ENCODE assay signal across 8 mouse cellular contexts in the genomic region with DNA sequence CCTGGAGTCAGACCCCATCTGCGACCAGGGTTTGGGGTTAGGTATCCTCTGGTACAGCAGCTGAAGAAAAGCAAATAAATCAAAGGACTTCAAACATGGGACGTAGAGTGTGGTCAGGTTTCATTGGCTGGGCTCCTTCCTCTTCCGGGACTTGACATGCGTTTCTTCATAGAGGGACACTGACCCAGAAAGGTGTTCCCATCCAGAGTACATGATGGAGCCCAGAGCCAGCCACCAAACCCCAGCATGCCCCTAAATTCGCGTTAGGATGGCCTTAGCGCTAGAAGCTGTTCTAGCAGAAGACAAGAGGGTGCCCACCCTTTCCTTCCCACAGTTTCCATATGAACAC. TPM values are rescaled to one million over a fixed set of nuclear protein-coding genes. Genes with fewer than 3 reads are reported as not detected.
DNase-seq lines count a peak whose midpoint lies in the region; ATAC-seq and TF ChIP-seq lines count a peak whose summit lies in the region.

No protein-coding gene starts in this region.

- peak overlapping the region; percentile 91 for H3K4me2 ChIP-seq in lung, embryonic 16.5 days (ENCODE audit: low read depth, low read length)
- H3K4me2 ChIP-seq in forebrain, embryonic 11.5 days (ENCODE audit: low read depth, low read length, severe bottlenecking): peak overlapping the region; percentile 99
- peak overlapping the region; percentile 95 for H3K4me2 ChIP-seq in limb, embryonic 14.5 days (replicated peaks; ENCODE audit: low read depth, low read length, severe bottlenecking)

- no peaks in the 10 kb centered on the region for H3K9me3 ChIP-seq in lung, embryonic 16.5 days (ENCODE audit: control insufficient read depth, low read length)
- no peaks in the 10 kb centered on the region for H3K9me3 ChIP-seq in forebrain, embryonic 11.5 days (ENCODE audit: control insufficient read depth, low read length)
- no peaks in the 10 kb centered on the region for H3K9me3 ChIP-seq in limb, embryonic 14.5 days (ENCODE audit: control insufficient read depth, low read length)

- no peak; the same call in 1 of the 2 replicates for ATAC-seq in lung, embryonic 16.5 days (ENCODE audit: low read depth)
- no peak for ATAC-seq in forebrain, embryonic 11.5 days (replicated peaks; ENCODE audit: low FRiP score)
- ATAC-seq in limb, embryonic 14.5 days (ENCODE audit: low FRiP score, low read depth): peak; percentile 25
- peak; percentile 38 for ATAC-seq in neutrophil, adult 5-6 weeks (ENCODE audit: extremely low read depth, insufficient number of reproducible peaks, low FRiP score, poor library complexity, severe bottlenecking)

- no peak overlapping the region for H3K27ac ChIP-seq in lung, embryonic 16.5 days (ENCODE audit: low read length)
- no peak overlapping the region for H3K27ac ChIP-seq in forebrain, embryonic 11.5 days (ENCODE audit: low read depth, low read length)
- H3K27ac ChIP-seq in limb, embryonic 14.5 days (replicated peaks; ENCODE audit: low read depth, low read length): no peak overlapping the region

- WGBS in lung, embryonic 16.5 days: 13% methylated on average over 7 of the region's 7 CpGs
- WGBS in forebrain, embryonic 11.5 days: 17% methylated on average over 7 of the region's 7 CpGs
- 20% methylated on average over 7 of the region's 7 CpGs for WGBS in limb, embryonic 14.5 days

- no peak for DNase-seq in lung, postnatal 4 days
- no peak for DNase-seq in forebrain, embryonic 11.5 days (ENCODE audit: low spot score)
- no peak for DNase-seq in limb, embryonic 14.5 days (ENCODE audit: low spot score)
- no peak for DNase-seq in cerebellum, postnatal 4 days (ENCODE audit: low spot score in 2 of 2)
- no peak for DNase-seq in kidney, adult 9 months
- no peak for DNase-seq in layer of hippocampus, adult 18-20 months (ENCODE audit: low spot score in 2 of 2)

- H3K4me3 ChIP-seq in lung, embryonic 16.5 days (ENCODE audit: low read length): peak overlapping the region; percentile 87
- H3K4me3 ChIP-seq in forebrain, embryonic 11.5 days (ENCODE audit: low read depth, low read length): peak overlapping the region; percentile 61
- peak overlapping the region; percentile 70 for H3K4me3 ChIP-seq in limb, embryonic 14.5 days (replicated peaks; ENCODE audit: low read length)

- peak overlapping the region; percentile 49; the same call in 1 of the 2 replicates for H3K9ac ChIP-seq in lung, embryonic 16.5 days (ENCODE audit: low read length)
- no peak overlapping the region; the same call in 1 of the 2 replicates for H3K9ac ChIP-seq in forebrain, embryonic 11.5 days (ENCODE audit: low read length)
- peak overlapping the region; percentile 36; the same call in 1 of the 2 replicates for H3K9ac ChIP-seq in limb, embryonic 14.5 days (ENCODE audit: low read depth, low read length, severe bottlenecking)

- no peak for TF ChIP-seq POLR2A in limb, embryonic 14.5 days (IDR thresholded peaks at IDR 0.05; ENCODE audit: borderline replicate concordance, extremely low read depth, insufficient read depth, insufficient read length)

- no peaks in the 10 kb centered on the region for H3K27me3 ChIP-seq in lung, embryonic 16.5 days (ENCODE audit: control insufficient read depth, insufficient read depth, low read depth, low read length)
- 0 out of 2 replicates have a peak, but pooled peaks cover 3% of the 10 kb centered on the region for H3K27me3 ChIP-seq in forebrain, embryonic 11.5 days (ENCODE audit: control insufficient read depth, insufficient read depth, low read length)
- no peaks in the 10 kb centered on the region for H3K27me3 ChIP-seq in limb, embryonic 14.5 days (ENCODE audit: control insufficient read depth, insufficient read depth, low read length)

- peaks cover 4% of the 10 kb centered on the region; the same call in 1 of the 2 replicates for H3K4me1 ChIP-seq in lung, embryonic 16.5 days (replicated peaks; ENCODE audit: control insufficient read depth, insufficient read depth, low read length)
- H3K4me1 ChIP-seq in forebrain, embryonic 11.5 days (replicated peaks; ENCODE audit: control insufficient read depth, insufficient read depth, low read length): no peaks in the 10 kb centered on the region
- peaks cover 9% of the 10 kb centered on the region for H3K4me1 ChIP-seq in limb, embryonic 14.5 days (ENCODE audit: control insufficient read depth, insufficient read depth, low read length)

- H3K36me3 ChIP-seq in lung, embryonic 16.5 days (ENCODE audit: control insufficient read depth, insufficient read depth, low read length): no peaks in the 10 kb centered on the region
- no peaks in the 10 kb centered on the region for H3K36me3 ChIP-seq in forebrain, embryonic 11.5 days (ENCODE audit: control insufficient read depth, insufficient read depth, low read length)
- no peaks in the 10 kb centered on the region for H3K36me3 ChIP-seq in limb, embryonic 14.5 days (ENCODE audit: control insufficient read depth, insufficient read depth, low read length)

RNA-seq across cellular contexts. Expression of a gene that starts 0.4 kb away (rescaled TPM):
- 23.4 and 27.3 TPM in 2 replicates for polyA plus RNA-seq in lung, embryonic 16.5 days (2015; fragmentation: Nextera tagmentation; extraction: Ambion mirVana)
- polyA plus RNA-seq in forebrain, embryonic 11.5 days (2014; fragmentation: Nextera tagmentation; extraction: Ambion mirVana): 5.3 and 5.6 TPM in 2 replicates
- polyA plus RNA-seq in limb, embryonic 14.5 days (2012; rRNA removed): 17.1 and 23.7 TPM in 2 replicates
- 15.8 and 17.1 TPM in 2 replicates for polyA plus RNA-seq in limb, embryonic 14.5 days (2014; fragmentation: Nextera tagmentation; extraction: Ambion mirVana)
- total RNA-seq in neutrophil, adult 5-6 weeks (2017): 69.4 and 75.8 TPM in 2 replicates
- total RNA-seq in layer of hippocampus, adult 18-20 months (2021): 10 to 100 TPM; 22.9 to 24.3 TPM

RNA-seq across cellular contexts. Expression of a gene that starts 11.4 kb away (rescaled TPM):
- 5.9 and 11.0 TPM in 2 replicates for polyA plus RNA-seq in lung, embryonic 16.5 days (2015; fragmentation: Nextera tagmentation; extraction: Ambion mirVana)
- 10.4 and 10.7 TPM in 2 replicates for polyA plus RNA-seq in forebrain, embryonic 11.5 days (2014; fragmentation: Nextera tagmentation; extraction: Ambion mirVana)
- polyA plus RNA-seq in limb, embryonic 14.5 days (2012; rRNA removed): 17.9 and 23.5 TPM in 2 replicates
- polyA plus RNA-seq in limb, embryonic 14.5 days (2014; fragmentation: Nextera tagmentation; extraction: Ambion mirVana): 12.2 and 12.6 TPM in 2 replicates
- total RNA-seq in neutrophil, adult 5-6 weeks (2017): 105 and 107 TPM in 2 replicates
- 1 to 10 TPM; 3.9 to 5.2 TPM for total RNA-seq in layer of hippocampus, adult 18-20 months (2021)

RNA-seq across cellular contexts. Expression of a gene that starts 59.3 kb away (rescaled TPM):
- polyA plus RNA-seq in lung, embryonic 16.5 days (2015; fragmentation: Nextera tagmentation; extraction: Ambion mirVana): 201 and 210 TPM in 2 replicates
- polyA plus RNA-seq in forebrain, embryonic 11.5 days (2014; fragmentation: Nextera tagmentation; extraction: Ambion mirVana): 202 and 238 TPM in 2 replicates
- 222 and 235 TPM in 2 replicates for polyA plus RNA-seq in limb, embryonic 14.5 days (2012; rRNA removed)
- 197 and 210 TPM in 2 replicates for polyA plus RNA-seq in limb, embryonic 14.5 days (2014; fragmentation: Nextera tagmentation; extraction: Ambion mirVana)
- 399 and 418 TPM in 2 replicates for total RNA-seq in neutrophil, adult 5-6 weeks (2017)
- total RNA-seq in layer of hippocampus, adult 18-20 months (2021): 100 to 1,000 TPM; 452 to 467 TPM

Comparison
In these comparisons a context has a peak if more than half of its experiments do, and no peak if none do; other contexts are left out.
1. ATAC-seq: peak in limb, embryonic 14.5 days (single experiment) and neutrophil, adult 5-6 weeks (single experiment); none in lung, embryonic 16.5 days (single experiment) and forebrain, embryonic 11.5 days (single experiment).
2. Peak in every context shown above with its lines, with median percentiles within 50 percentile points of each other: H3K4me2 ChIP-seq and H3K4me3 ChIP-seq.